Mouse (Mus musculus): ENCODE data around the gene Itsn1.

Gene Itsn1

GRCm38 (mm10) chr16:91730446-91730845, 1.4 kb downstream of the Itsn1 start:
- DNase-seq (ENCODE audit: low read depth), result no peak

- DNase-seq (ENCODE audit: low read depth), result no peak
These were observed 3.7 kb downstream of the Itsn1 start for GRCm38 (mm10) chr16:91732816-91733215.

- no peak for DNase-seq (ENCODE audit: low read depth)
These were observed 5.7 kb downstream of the Itsn1 start for GRCm38 (mm10) chr16:91734771-91735170.

GRCm38 (mm10) chr16:91736046-91736816, 7.2 kb downstream of the Itsn1 start:
- DNase-seq (ENCODE audit: low read depth), result no peak

- no peak for DNase-seq (ENCODE audit: low read depth)
These were observed 9.4 kb downstream of the Itsn1 start for GRCm38 (mm10) chr16:91738505-91738904.

GRCm38 (mm10) chr16:91740184-91740917, 11.3 kb downstream of the Itsn1 start:
- no peak for DNase-seq (ENCODE audit: low read depth)

GRCm38 (mm10) chr16:91740918-91741255, 11.8 kb downstream of the Itsn1 start:
- DNase-seq (ENCODE audit: low read depth), result no peak

- no peak for DNase-seq (ENCODE audit: low read depth)
These were observed 14.0 kb downstream of the Itsn1 start for GRCm38 (mm10) chr16:91743055-91743454.

- DNase-seq (ENCODE audit: low read depth), result no peak
These were observed 17.2 kb downstream of the Itsn1 start for GRCm38 (mm10) chr16:91746101-91746950.

- no peak for DNase-seq (ENCODE audit: low read depth)
These were observed 18.5 kb downstream of the Itsn1 start for GRCm38 (mm10) chr16:91747567-91747966.

GRCm38 (mm10) chr16:91751644-91752385, 22.7 kb downstream of the Itsn1 start:
- no peak for DNase-seq (ENCODE audit: low read depth)

GRCm38 (mm10) chr16:91753611-91754010, 24.5 kb downstream of the Itsn1 start:
- no peak for DNase-seq (ENCODE audit: low read depth)

GRCm38 (mm10) chr16:91754957-91755356, 25.9 kb downstream of the Itsn1 start:
- no peak for DNase-seq (ENCODE audit: low read depth)

- DNase-seq (ENCODE audit: low read depth), result no peak
These were observed 32.1 kb downstream of the Itsn1 start for GRCm38 (mm10) chr16:91761202-91761601.

- DNase-seq (ENCODE audit: low read depth), result no peak
These were observed 32.7 kb downstream of the Itsn1 start for GRCm38 (mm10) chr16:91761761-91762160.

- no peak for DNase-seq (ENCODE audit: low read depth)
These were observed 33.4 kb downstream of the Itsn1 start for GRCm38 (mm10) chr16:91762476-91762875.

- DNase-seq (ENCODE audit: low read depth), result no peak
These were observed 34.9 kb downstream of the Itsn1 start for GRCm38 (mm10) chr16:91763975-91764374.

- no peak for DNase-seq (ENCODE audit: low read depth)
These were observed 35.3 kb downstream of the Itsn1 start for GRCm38 (mm10) chr16:91764414-91764813.

GRCm38 (mm10) chr16:91765121-91765815, 36.2 kb downstream of the Itsn1 start:
- DNase-seq (ENCODE audit: low read depth), result no peak

GRCm38 (mm10) chr16:91765816-91766210, 36.7 kb downstream of the Itsn1 start:
- no peak for DNase-seq (ENCODE audit: low read depth)

- no peak for DNase-seq (ENCODE audit: low read depth)
These were observed 38.2 kb downstream of the Itsn1 start for GRCm38 (mm10) chr16:91767165-91767701.

All from c-Kit-positive CD71-positive TER-119-negative erythroid progenitor cells, embryonic 14.5 days (primary cell).